Mouse (Mus musculus) neural tube, embryonic 15.5 days (tissue): ENCODE data around the gene Cfap161. TPM values are rescaled to one million over a fixed set of nuclear protein-coding genes. Genes with fewer than 3 reads are reported as not detected.

ENCODE experiments used
- ATAC-seq: fragments of 200-750 bp; cut with Nextera tagmentation; 2 replicates; pipeline ENCODE4 v1.8.0; 2017; ENCODE audit warnings: mild to moderate bottlenecking, moderate TSS enrichment, moderate library complexity; ENCODE audit not compliant: low FRiP score
- H3K27ac ChIP-seq: fragments of 300-500 bp; sonication (generic); replicated peaks from 2 replicates; pipeline ENCODE4 v1.5.1; 2015; ENCODE audit warnings: mild to moderate bottlenecking, inconsistent platforms
- H3K27me3 ChIP-seq: fragments of 300-500 bp; sonication (generic); replicated peaks from 2 replicates; pipeline ENCODE4 v1.6.1; 2015; ENCODE audit warnings: inconsistent platforms
- H3K36me3 ChIP-seq: fragments of 300-500 bp; sonication (generic); 2 replicates; pipeline ENCODE4 v1.6.1; 2015; ENCODE audit warnings: inconsistent platforms
- H3K4me1 ChIP-seq: fragments of 300-500 bp; sonication (generic); 2 replicates; pipeline ENCODE4 v1.6.1; 2015; ENCODE audit warnings: inconsistent platforms
- H3K4me2 ChIP-seq: fragments of 300-500 bp; sonication (generic); 2 replicates; pipeline ENCODE4 v1.6.1; 2015; ENCODE audit warnings: inconsistent platforms, mild to moderate bottlenecking, moderate library complexity
- H3K4me3 ChIP-seq: fragments of 300-500 bp; sonication (generic); replicated peaks from 2 replicates; pipeline ENCODE4 v1.5.1; 2015; ENCODE audit warnings: mild to moderate bottlenecking, inconsistent platforms
- H3K9ac ChIP-seq: fragments of 300-500 bp; sonication (generic); replicated peaks from 2 replicates; pipeline ENCODE4 v1.6.1; 2015; ENCODE audit warnings: mild to moderate bottlenecking, inconsistent platforms
- H3K9me3 ChIP-seq: fragments of 300-500 bp; sonication (generic); replicated peaks from 2 replicates; pipeline ENCODE4 v1.6.1; 2016; ENCODE audit warnings: inconsistent platforms
- WGBS: fragments of 180-500 bp; shearing (Covaris S2); methylation state at CpG from one replicate; pipeline ENCODE4 v1.1.7; 2015; ENCODE audit warnings: mixed read lengths; 5-methylcytosine and 5-hydroxymethylcytosine counted together
- polyA plus RNA-seq: library from polyadenylated mRNA; unstranded; fragments of >200 nt; fragmentation: Nextera tagmentation; extraction: Ambion mirVana; gene quantifications from 2 replicates; pipeline ENCODE4 v1.2.1, GENCODE M21; 2015

Gene Cfap161
- polyA plus RNA-seq, 1 experiment from 2014 or later, result 0.67 TPM

DNA sequence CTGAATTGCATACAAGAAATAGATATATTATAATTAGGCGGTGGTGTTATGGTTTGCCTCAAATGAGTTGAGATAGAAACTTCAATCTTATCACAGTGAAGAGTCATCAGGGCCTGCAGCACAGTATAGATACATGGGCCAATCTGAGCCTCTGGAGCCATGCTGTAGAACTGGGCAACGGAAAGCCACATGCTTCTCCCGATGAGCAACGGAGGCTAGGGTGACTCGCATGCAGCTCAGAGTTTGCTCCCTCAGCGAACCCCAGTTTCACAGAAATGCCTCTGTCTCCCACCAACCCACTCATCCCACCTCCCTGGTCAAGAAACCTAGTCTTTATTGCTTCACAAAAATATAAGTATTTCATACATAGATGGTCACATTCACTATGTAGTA is 6.8 kb upstream of the Cfap161 start:
- Histone ChIP-seq H3K27ac (no peak overlapping the region), H3K27me3 (no peaks in the 10 kb centered on the region), H3K36me3 (no peaks in the 10 kb centered on the region), H3K4me1 (no peaks in the 10 kb centered on the region), H3K9me3 (no peaks in the 10 kb centered on the region), H3K4me2 (no peak overlapping the region), H3K4me3 (no peak overlapping the region), H3K9ac (no peak overlapping the region)
- ATAC-seq, result no peak
- WGBS, result 93% methylated on average over 6 of the region's 6 CpGs

DNA sequence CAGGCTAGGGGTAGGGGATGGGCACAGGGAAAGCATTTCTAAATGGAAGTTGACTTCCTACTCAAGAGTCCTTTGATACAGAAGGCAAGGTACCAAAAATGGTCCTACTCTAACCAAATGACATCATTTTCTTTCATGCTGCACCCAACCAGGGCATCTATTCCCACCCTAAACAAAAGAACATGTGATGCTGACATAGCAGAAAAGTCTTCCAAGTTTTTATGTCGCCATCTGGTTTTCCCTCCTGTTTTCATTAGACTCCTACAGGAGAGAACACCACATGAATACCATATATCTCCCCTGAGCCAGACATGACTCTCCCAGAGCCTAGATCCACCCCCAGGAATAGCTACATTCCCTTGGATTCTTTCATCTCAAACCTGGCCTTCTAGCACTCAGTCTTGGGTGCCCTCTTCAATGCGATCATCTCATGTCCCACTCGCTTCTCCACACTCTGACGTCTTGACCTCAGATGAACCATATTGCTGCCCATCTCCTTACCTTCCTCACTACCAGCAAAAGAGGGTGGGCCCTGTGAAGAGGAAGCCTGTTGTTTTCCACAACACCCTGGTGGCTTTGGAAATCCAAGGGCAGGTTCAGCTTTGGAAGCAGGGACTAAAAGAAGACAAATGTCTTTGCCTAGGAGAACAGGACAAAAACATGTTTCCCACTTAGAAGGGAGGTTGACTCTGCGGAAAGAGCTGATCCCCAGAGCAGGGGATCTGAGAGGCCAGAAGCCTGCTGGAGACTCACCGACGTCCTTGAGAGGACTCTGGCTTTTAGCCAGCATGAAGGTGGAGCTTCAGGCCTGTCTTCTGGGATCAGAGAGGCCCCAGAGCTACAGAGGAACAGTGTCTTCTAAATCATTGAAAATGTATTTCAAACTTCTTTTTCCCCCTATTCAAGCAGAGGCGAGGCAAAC is 6.1 kb upstream of the Cfap161 start:
- no peak overlapping the region for H3K27ac ChIP-seq
- WGBS, result 83% methylated on average over 8 of the region's 8 CpGs
- no peak overlapping the region for H3K9ac ChIP-seq
- H3K27me3 ChIP-seq, result no peaks in the 10 kb centered on the region
- no peaks in the 10 kb centered on the region for H3K36me3 ChIP-seq
- no peak overlapping the region for H3K4me3 ChIP-seq
- H3K9me3 ChIP-seq, result no peaks in the 10 kb centered on the region
- H3K4me1 ChIP-seq, result no peaks in the 10 kb centered on the region
- H3K4me2 ChIP-seq, result no peak overlapping the region
- ATAC-seq, result no peak

DNA sequence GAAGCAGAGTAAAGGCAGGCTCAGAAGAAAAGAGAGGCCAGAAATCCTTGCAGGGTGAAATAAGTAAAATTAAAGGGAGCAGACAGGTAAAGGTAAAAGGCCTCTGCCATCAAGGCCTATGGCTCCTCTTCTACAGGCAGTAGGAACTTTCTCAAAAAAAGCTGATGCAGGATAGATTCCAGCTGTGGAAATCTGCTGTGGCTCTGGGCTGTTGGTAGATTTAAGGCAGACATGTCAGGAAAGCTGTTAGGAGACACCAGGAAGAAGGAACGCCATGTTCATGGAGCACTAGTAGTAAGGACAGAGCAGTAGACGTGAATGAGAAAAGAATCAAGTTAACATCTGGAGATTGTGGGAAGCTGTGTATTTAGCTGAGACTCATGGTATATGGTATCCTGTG is 5.4 kb upstream of the Cfap161 start:
- no peak overlapping the region for H3K9ac ChIP-seq
- no peaks in the 10 kb centered on the region for H3K9me3 ChIP-seq
- H3K27me3 ChIP-seq, result no peaks in the 10 kb centered on the region
- H3K4me1 ChIP-seq, result no peaks in the 10 kb centered on the region
- H3K4me3 ChIP-seq, result no peak overlapping the region
- 88% methylated on average over 2 of the region's 2 CpGs for whole genome bisulfite sequencing
- H3K27ac ChIP-seq, result no peak overlapping the region
- no peak overlapping the region for H3K4me2 ChIP-seq
- no peaks in the 10 kb centered on the region for H3K36me3 ChIP-seq
- ATAC-seq, result no peak

DNA sequence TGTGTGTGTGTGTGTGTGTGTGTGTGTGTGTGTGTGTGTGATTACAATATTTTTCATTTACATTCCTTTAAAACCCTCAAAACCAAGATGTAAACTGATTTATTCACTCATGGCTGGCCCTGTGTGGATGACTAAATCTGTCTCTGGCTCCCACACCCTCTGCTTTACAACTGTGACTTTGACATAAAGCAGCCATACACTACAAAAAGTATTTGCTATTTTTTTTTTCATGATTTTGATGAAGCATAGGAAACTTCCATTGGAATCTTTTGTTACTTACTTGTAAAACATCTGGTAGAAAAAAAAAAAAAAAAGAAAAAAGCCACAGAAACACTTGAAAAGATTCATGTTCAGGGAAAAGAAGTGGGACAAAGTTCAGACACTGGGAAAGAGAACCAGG is 3.3 kb upstream of the Cfap161 start:
- ATAC-seq, result no peak
- no peak overlapping the region for H3K27ac ChIP-seq
- no peaks in the 10 kb centered on the region for H3K27me3 ChIP-seq
- H3K4me1 ChIP-seq, result peaks cover 7% of the 10 kb centered on the region
- no peak overlapping the region for H3K9ac ChIP-seq
- H3K36me3 ChIP-seq, result no peaks in the 10 kb centered on the region
- no peaks in the 10 kb centered on the region for H3K9me3 ChIP-seq
- H3K4me3 ChIP-seq, result no peak overlapping the region
- no peak overlapping the region for H3K4me2 ChIP-seq

DNA sequence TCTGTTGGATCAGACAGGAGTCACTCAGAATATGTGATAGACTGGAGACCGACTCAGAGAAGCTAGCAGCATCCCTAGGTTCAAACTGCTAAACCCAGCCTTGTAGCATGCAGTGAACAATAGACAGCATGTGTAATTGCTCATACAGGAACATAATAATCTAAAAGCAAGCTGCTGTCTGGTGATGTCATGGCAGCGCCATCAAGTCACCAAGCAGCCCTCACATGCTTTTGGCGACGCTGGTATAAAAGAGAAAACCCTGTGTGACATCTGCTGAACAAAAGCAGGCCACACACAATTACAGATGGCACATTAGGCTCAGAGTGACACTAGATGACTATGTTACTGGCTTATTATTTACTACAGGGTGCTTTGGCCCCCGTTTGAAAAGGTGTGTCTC is 1.5 kb upstream of the Cfap161 start:
- ATAC-seq, result no peak
- Histone ChIP-seq H3K4me3 (no peak overlapping the region), H3K9me3 (no peaks in the 10 kb centered on the region), H3K27ac (no peak overlapping the region), H3K9ac (no peak overlapping the region), H3K4me2 (no peak overlapping the region), H3K27me3 (no peaks in the 10 kb centered on the region), H3K4me1 (peaks cover 7% of the 10 kb centered on the region), H3K36me3 (no peaks in the 10 kb centered on the region)
- 50% methylated on average over 5 of the region's 5 CpGs for WGBS

DNA sequence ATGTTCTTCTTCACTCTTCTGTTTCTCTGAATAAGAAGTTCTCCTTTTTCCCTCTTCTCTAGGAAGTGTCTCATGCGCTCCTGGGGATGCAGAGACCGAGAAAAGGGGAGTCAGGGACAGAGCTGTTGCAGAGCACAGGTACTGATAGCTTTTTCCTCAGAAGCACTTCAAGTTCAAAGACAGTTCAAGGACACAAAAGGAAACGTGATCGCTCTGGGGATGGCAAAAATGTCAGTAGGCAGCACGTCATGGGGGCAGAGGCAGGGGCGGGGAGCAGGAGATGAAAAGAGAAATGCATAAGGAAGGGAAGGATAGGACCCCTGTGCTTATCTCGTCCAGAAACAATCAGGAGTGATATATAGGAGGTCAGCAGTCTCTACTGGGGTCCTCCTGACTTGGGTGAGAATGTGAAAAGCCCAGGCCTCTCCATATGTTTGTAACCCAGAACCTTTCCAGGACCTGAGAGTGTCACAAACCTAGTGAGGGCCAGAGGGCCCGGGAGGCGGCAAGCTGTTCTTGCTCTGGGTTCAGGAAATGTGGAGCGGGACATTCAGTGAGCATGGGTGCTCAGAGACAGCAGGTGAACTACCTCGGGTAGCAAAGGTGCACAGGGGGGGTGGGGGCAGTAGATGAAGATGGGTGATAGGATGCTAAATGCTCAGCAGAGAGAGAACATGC is 535 bp downstream of the Cfap161 start:
- Histone ChIP-seq H3K4me1 (peaks cover 7% of the 10 kb centered on the region), H3K4me3 (no peak overlapping the region), H3K27me3 (no peaks in the 10 kb centered on the region), H3K9ac (no peak overlapping the region), H3K36me3 (no peaks in the 10 kb centered on the region), H3K4me2 (peak overlapping the region; percentile 47), H3K27ac (no peak overlapping the region), H3K9me3 (no peaks in the 10 kb centered on the region)
- WGBS, result 46% methylated on average over 11 of the region's 11 CpGs
- no peak for ATAC-seq

DNA sequence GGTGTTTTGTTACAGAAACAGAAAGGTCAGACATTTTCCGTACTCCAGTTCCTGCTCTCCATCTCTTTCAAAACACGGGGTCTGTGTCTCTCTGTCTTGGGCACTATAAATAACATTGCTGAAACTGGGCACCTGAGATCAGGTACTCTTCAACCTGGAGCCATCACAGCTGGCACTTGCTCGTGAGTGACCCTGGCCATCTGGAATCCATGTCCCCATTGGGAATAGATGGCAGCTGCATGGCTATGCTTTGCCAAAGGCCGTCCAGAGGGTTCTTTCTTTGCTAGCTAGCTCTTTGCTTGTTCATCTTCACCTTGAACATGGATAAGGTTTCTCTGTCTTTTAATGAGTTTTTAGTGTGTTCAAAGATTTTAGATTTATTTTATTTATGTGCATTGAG is 13.8 kb downstream of the Cfap161 start:
- no peaks in the 10 kb centered on the region for H3K27me3 ChIP-seq

DNA sequence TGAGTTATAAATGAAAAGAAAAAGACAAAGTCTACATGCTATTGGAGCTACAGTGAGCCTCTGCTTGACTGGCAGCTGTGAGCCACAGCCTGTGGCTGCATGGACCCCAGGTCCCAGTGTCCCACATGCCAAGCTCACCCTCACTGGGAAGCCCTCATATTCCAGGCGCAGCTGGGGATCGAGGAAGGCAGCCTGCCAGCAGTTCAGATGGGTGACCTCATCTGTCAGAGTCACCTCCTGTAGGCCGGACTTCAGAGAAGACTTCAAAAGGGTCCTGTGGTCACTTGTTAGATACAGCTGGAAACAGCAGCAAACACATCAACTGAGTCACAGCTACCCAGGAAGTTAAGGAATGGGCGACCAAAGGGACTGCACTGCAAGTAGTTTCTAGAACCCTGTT is 14.7 kb downstream of the Cfap161 start:
- H3K27me3 ChIP-seq, result no peaks in the 10 kb centered on the region
- no peak overlapping the region for H3K9ac ChIP-seq
- H3K4me2 ChIP-seq, result no peak overlapping the region
- no peaks in the 10 kb centered on the region for H3K36me3 ChIP-seq
- 87% methylated on average over 4 of the region's 4 CpGs for WGBS
- no peak overlapping the region for H3K4me3 ChIP-seq
- no peaks in the 10 kb centered on the region for H3K4me1 ChIP-seq
- H3K9me3 ChIP-seq, result no peaks in the 10 kb centered on the region
- no peak overlapping the region for H3K27ac ChIP-seq
- ATAC-seq, result no peak

More for the DNA sequence above, 13.8 kb downstream of the Cfap161 start:
- Histone ChIP-seq H3K27ac (no peak overlapping the region), H3K9me3 (no peaks in the 10 kb centered on the region), H3K4me2 (no peak overlapping the region), H3K4me3 (no peak overlapping the region), H3K4me1 (no peaks in the 10 kb centered on the region), H3K36me3 (no peaks in the 10 kb centered on the region), H3K9ac (no peak overlapping the region)
- ATAC-seq, result no peak
- WGBS, result 77% methylated on average over 4 of the region's 4 CpGs

DNA sequence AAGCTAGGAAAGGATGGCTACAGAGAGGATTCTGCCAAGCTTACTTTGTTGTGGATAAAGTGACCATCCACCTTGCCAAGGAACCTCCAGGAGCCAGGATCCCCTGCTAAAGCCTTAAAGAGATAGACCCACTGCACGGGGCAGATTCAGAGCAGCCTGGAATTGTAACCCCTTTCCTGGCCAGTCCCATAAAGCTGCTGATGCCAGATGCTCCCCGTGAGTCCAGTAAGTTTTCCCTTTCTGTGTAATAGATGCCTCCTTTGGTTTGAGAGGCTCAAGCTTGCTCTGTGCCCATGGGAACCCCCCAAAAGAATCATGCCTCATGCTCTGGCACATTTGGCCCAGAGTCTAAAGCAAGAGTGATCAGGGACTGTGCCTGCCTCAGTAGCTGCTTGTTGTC is 15.7 kb downstream of the Cfap161 start:
- Histone ChIP-seq H3K9me3 (no peaks in the 10 kb centered on the region), H3K36me3 (no peaks in the 10 kb centered on the region), H3K4me3 (no peak overlapping the region), H3K27ac (no peak overlapping the region), H3K4me2 (no peak overlapping the region), H3K9ac (no peak overlapping the region), H3K27me3 (no peaks in the 10 kb centered on the region), H3K4me1 (no peaks in the 10 kb centered on the region)
- WGBS, result 71% methylated on average over 2 of the region's 2 CpGs
- ATAC-seq, result no peak

DNA sequence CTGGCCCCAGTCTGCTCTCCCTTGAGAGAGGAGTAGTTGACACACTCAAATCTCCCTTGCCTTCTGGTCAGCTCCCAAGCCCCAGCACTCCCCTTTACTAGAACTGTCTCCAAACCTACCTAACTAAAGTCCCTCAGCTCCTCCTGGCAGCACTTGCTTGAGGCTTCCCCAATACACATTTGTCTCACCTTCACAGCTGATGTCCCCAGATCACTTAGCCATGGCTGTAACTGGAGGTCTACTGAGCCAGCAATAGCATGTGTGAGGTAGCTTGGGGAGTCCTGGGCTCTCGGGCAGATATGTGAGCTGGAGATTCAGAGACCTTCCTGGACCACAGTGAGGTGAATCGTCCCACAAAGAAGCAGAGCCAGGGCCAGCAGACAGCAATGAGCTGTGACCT is 16.2 kb downstream of the Cfap161 start:
- Histone ChIP-seq H3K4me3 (no peak overlapping the region), H3K4me1 (no peaks in the 10 kb centered on the region), H3K9ac (no peak overlapping the region), H3K9me3 (no peaks in the 10 kb centered on the region), H3K4me2 (no peak overlapping the region), H3K27me3 (no peaks in the 10 kb centered on the region), H3K36me3 (no peaks in the 10 kb centered on the region), H3K27ac (no peak overlapping the region)
- WGBS, result 78% methylated on average over 2 of the region's 2 CpGs
- no peak for ATAC-seq

DNA sequence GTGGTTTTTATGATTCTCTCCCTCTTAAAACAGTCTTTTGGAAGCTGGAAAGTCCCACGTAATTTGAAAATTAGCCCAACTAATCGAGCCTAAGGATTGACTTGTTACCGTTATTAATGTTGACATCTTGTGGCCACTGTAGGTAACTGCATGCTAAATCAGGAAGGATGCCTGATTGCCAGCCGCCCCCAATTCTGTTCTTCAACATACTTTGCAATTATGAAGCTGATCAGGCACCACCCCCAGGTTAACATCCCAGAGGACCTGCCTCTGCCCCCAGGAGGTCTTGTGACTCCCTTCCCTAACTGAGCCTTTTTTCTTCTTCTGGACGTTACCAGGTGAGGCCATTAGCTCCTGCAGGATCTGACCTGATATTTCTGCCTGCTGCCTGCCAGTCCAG is 20.0 kb downstream of the Cfap161 start:
- Histone ChIP-seq H3K27me3 (no peaks in the 10 kb centered on the region), H3K9me3 (no peaks in the 10 kb centered on the region), H3K4me1 (no peaks in the 10 kb centered on the region), H3K27ac (no peak overlapping the region), H3K4me2 (no peak overlapping the region), H3K9ac (no peak overlapping the region), H3K4me3 (no peak overlapping the region), H3K36me3 (no peaks in the 10 kb centered on the region)
- no peak for ATAC-seq
- 20% methylated on average over 5 of the region's 5 CpGs for WGBS

DNA sequence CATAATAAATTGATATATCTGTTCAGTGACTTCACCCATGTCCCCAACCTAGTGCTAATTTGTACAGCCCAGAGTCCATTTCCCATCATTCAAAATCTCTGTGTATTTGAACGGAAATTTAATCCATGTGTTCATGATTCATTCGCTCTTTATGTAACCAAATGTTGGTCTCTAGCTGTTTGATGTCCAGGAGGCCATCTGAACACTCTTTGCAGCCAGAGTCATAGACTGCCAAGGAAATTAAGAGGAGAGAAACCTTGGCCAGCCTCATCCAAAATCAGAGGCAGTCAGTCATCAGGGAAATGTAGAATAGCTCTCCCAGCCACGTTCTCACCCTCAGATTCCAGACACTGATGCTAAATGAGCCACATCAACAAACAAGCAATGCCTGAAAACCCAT is 31.0 kb downstream of the Cfap161 start:
- Histone ChIP-seq H3K9me3 (no peaks in the 10 kb centered on the region), H3K9ac (no peak overlapping the region)

More for the DNA sequence above, 31.0 kb downstream of the Cfap161 start:
- Histone ChIP-seq H3K27ac (no peak overlapping the region), H3K4me2 (no peak overlapping the region), H3K4me3 (no peak overlapping the region), H3K36me3 (no peaks in the 10 kb centered on the region), H3K4me1 (no peaks in the 10 kb centered on the region), H3K27me3 (no peaks in the 10 kb centered on the region)
- 71% methylated on average over 3 of the region's 3 CpGs for WGBS
- no peak for ATAC-seq
